Mouse (Mus musculus) ES-E14 (cell line): ENCODE results near the gene Sptlc2.

Experiments
- CHD2 ChIP-seq: IDR thresholded peaks from 2 replicates; pipeline ENCODE4 v1.6.1; 2014; ENCODE audit warnings: mild to moderate bottlenecking, low read depth, low read length, inconsistent platforms
- ZC3H11A ChIP-seq: IDR thresholded peaks from 2 replicates; pipeline ENCODE4 v1.6.1; 2012; ENCODE audit warnings: low read depth, mild to moderate bottlenecking, inconsistent platforms, low read length, borderline replicate concordance
- ZNF384 ChIP-seq: IDR thresholded peaks from 2 replicates; pipeline ENCODE4 v1.6.1; 2012; ENCODE audit warnings: low read depth, low read length, inconsistent platforms

- no peak for TF ChIP-seq CHD2
- no peak for TF ChIP-seq ZNF384
- TF ChIP-seq ZC3H11A: no peak
Observed at GRCm38 (mm10) chr12:87278118-87278730, 109.9 kb downstream of the Sptlc2 start.
